Mouse (Mus musculus): ENCODE measurements around the gene Phlda1. TPM values are rescaled to one million over a fixed set of nuclear protein-coding genes. Genes with fewer than 3 reads are reported as not detected.

The Phlda1 gene
- polyA plus RNA-seq, 1 experiment from 2014 or later = 20.5 TPM

DNA sequence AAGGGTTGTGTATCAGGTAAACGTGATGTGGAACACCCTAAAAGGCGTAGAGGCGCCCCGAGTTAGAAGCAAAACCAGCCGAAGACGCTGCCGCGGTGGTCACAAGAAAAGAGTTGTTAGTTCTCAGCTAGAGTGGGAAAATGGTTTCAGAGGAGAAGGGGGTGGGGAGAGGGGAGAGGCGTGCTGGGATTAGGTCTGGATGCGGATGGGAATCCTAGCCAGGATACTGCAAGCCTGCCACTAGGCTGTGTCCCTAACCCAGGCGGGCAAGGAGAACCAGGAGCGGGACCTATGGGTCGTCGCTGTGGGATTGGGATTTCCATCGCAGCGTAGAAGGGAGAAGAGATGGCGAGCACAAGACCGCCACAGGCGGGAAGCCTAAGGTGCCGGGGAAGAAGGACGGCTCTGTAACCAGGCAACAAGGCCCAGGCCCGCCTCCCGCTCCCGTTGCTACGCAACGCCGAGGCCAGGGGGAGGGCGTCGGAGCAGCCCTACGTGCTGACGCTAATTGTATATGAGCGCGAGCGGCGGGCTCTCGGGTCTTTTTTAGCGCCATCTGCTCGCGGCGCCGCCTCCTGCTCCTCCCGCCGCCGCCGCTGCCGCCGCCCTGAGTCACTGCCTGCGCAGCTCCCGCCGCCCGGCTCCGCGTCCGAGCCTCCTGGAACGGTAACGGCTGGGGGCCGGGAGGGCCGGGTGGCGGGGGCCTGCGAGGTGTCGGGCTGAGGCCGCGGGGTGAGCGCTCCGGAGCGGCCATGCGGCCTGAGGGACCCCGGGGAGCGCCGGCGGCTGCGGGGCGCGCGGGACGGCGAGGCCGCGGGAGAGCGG, 33.2 kb upstream of the Phlda1 start, which contains the start of gene Nap1l1:
TSS of gene Nap1l1 (plus strand) at position 538 of the 825 bp plus-strand sequence.
- H3K27ac ChIP-seq (ENCODE audit: low read depth, low read length) = peak within 1 kb of the TSS; percentile 98
- peaks cover 22% of the 10 kb centered on the region for H3K4me1 ChIP-seq (ENCODE audit: control insufficient read depth, insufficient read depth, low read length)
- peak within 1 kb of the TSS; percentile 97 for H3K9ac ChIP-seq (ENCODE audit: low read length)
- H3K4me2 ChIP-seq (ENCODE audit: low read length) = peak within 1 kb of the TSS; percentile 64
- H3K4me3 ChIP-seq (ENCODE audit: low read depth, low read length) = peak within 1 kb of the TSS; percentile 95
- WGBS = under 1% methylated on average over 72 of the region's 80 CpGs
- H3K9me3 ChIP-seq (replicated peaks; ENCODE audit: control insufficient read depth, low read length) = no peaks in the 10 kb centered on the region
- H3K36me3 ChIP-seq (ENCODE audit: control insufficient read depth, insufficient read depth, low read length) = no peaks in the 10 kb centered on the region
- ATAC-seq (peak; percentile 100), DNase-seq (ENCODE audit: low spot score) (peak; percentile 99)
- H3K27me3 ChIP-seq (replicated peaks; ENCODE audit: control insufficient read depth, insufficient read depth, low read length) = no peaks in the 10 kb centered on the region

DNA sequence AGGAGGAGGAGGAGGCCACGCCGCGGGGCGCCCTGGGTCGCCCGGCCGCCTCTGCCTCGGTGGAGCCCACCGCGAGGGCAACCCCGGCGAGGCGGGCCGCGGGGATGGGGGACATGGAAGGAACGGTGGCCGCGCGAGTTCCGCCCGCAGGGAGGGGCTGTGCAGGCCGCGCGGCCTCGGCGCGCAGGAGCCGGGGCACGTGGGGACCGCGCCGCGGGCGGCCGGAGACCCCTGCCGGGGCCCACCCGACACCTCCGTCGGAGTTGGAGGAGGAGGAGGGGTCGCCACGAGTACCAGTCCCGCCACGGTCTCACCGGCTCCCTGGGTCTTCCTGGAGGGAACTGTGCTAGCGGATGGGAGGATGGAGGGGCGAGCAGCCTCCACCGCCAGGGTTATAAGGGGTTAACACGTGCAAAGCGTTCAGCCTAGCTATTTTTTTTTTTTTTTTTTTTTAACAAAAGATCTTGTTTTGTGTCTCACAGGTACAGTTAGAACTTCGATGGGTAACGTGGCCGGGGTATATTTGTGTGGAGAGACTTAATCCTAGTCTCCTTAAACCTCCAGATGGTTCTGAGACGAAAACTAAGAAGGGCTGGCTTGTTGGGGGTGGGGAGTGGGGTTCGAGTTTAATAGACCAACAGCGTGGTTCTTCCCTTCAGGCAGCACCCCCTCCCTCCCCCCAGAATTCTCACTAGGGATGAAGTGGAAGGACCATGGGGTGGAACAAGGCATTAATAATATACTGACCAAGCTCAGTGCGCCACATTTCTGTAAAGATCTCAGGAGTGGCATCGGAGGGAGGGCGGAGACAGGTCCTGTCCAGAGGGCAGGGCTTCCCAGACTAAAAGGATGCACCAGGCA, 32.3 kb upstream of the Phlda1 start:
- WGBS = under 1% methylated on average over 54 of the region's 58 CpGs
- ATAC-seq = peak; percentile 70
- peak overlapping the region; percentile 98 for H3K27ac ChIP-seq (ENCODE audit: low read depth, low read length)

DNA sequence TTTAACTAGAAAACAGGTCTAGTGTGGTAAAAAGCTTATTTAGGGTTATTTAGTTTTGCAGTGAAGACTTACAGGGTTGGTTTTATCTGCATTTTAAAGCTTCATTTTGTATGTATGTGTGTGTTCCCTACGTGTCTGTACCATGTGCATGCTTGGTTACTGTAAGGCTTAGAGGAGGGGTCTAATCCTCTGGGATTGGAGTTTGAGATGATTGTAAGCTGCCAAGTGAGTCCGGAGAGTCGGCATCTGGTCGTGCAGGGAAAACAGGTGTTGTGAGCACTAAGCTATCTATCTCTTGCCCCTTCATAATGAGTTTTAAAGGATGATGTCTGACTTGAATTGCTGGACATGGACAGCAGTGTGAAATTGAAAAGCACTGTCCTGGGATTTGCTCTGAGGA, 29.8 kb upstream of the Phlda1 start:
- WGBS = 45% methylated on average over 4 of the region's 4 CpGs

More for the DNA sequence above, 32.3 kb upstream of the Phlda1 start:
- Histone ChIP-seq H3K36me3 (ENCODE audit: control insufficient read depth, insufficient read depth, low read length) (no peaks in the 10 kb centered on the region), H3K27me3 (replicated peaks; ENCODE audit: control insufficient read depth, insufficient read depth, low read length) (no peaks in the 10 kb centered on the region), H3K4me2 (ENCODE audit: low read length) (peak overlapping the region; percentile 64), H3K4me1 (ENCODE audit: control insufficient read depth, insufficient read depth, low read length) (peaks cover 22% of the 10 kb centered on the region), H3K4me3 (ENCODE audit: low read depth, low read length) (peak overlapping the region; percentile 95), H3K9ac (ENCODE audit: low read length) (peak overlapping the region; percentile 97), H3K9me3 (replicated peaks; ENCODE audit: control insufficient read depth, low read length) (no peaks in the 10 kb centered on the region)
- peak; percentile 66 for DNase-seq (ENCODE audit: low spot score)

DNA sequence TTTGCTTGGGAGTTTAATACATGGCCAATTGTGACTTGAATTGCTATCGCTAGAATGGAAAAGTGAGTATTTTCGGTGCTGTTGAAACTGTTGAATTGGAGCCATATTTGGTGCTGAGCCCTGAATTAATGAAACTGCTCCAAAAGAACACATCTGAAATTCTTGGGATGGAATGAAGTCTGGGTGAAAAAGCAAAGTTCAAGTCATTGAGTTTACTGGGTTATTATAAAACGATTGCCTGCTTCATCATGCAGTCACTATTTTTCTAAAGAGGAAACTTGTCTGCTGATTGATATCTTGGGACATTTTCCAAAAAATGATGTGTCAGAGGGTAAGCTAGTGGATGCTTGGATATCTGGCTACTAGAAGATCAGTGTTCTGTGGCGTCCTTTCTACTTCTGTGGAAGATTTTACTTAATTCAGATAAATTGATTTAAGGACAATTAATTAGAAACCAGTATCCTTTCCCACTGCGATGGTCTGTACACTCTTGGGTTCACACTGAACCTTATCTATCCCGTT, 29.0 kb upstream of the Phlda1 start:
- Histone ChIP-seq H3K9ac (ENCODE audit: low read length) (no peak overlapping the region), H3K4me3 (ENCODE audit: low read depth, low read length) (no peak overlapping the region), H3K4me2 (ENCODE audit: low read length) (0 out of 2 replicates have a peak overlapping the region, but pooled peaks have one; percentile 34), H3K4me1 (ENCODE audit: control insufficient read depth, insufficient read depth, low read length) (peaks cover 22% of the 10 kb centered on the region), H3K27me3 (replicated peaks; ENCODE audit: control insufficient read depth, insufficient read depth, low read length) (no peaks in the 10 kb centered on the region), H3K36me3 (ENCODE audit: control insufficient read depth, insufficient read depth, low read length) (peaks cover 10% of the 10 kb centered on the region; the same call in 1 of the 2 replicates), H3K27ac (ENCODE audit: low read depth, low read length) (no peak overlapping the region), H3K9me3 (replicated peaks; ENCODE audit: control insufficient read depth, low read length) (no peaks in the 10 kb centered on the region)
- 81% methylated on average over 6 of the region's 6 CpGs for WGBS
- DNase-seq (ENCODE audit: low spot score) = no peak
- no peak for ATAC-seq

More for the DNA sequence above, 29.8 kb upstream of the Phlda1 start:
- no peak for DNase-seq (ENCODE audit: low spot score)
- Histone ChIP-seq H3K36me3 (ENCODE audit: control insufficient read depth, insufficient read depth, low read length) (peaks cover 2% of the 10 kb centered on the region; the same call in 1 of the 2 replicates), H3K27ac (ENCODE audit: low read depth, low read length) (no peak overlapping the region), H3K9ac (ENCODE audit: low read length) (peak overlapping the region; percentile 40; the same call in 1 of the 2 replicates), H3K4me2 (ENCODE audit: low read length) (peak overlapping the region; percentile 34), H3K27me3 (replicated peaks; ENCODE audit: control insufficient read depth, insufficient read depth, low read length) (no peaks in the 10 kb centered on the region), H3K4me1 (ENCODE audit: control insufficient read depth, insufficient read depth, low read length) (peaks cover 25% of the 10 kb centered on the region), H3K4me3 (ENCODE audit: low read depth, low read length) (no peak overlapping the region), H3K9me3 (replicated peaks; ENCODE audit: control insufficient read depth, low read length) (no peaks in the 10 kb centered on the region)
- no peak for ATAC-seq

DNA sequence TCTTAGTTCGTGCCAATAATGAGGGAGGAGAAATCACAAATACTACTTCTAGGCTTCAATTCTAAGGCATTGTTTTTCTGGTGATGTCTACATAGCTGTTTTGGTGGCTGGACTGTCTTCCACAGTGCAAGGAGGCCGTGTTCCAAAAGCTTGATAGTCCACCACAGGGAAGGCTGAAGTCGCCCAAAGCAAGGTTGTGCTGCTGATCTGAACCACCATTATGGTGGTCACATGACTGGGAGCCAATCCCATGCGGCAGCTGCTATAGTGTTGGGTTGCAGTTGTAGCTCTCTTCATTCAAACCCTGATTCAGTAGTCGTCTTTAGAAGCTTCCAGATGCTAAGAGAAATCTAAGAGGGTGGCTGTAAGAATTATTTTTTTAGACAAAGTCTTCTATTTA, 26.5 kb upstream of the Phlda1 start:
- no peak overlapping the region for H3K4me2 ChIP-seq (ENCODE audit: low read length)
- peaks cover 21% of the 10 kb centered on the region for H3K4me1 ChIP-seq (ENCODE audit: control insufficient read depth, insufficient read depth, low read length)
- no peaks in the 10 kb centered on the region for H3K27me3 ChIP-seq (replicated peaks; ENCODE audit: control insufficient read depth, insufficient read depth, low read length)
- H3K36me3 ChIP-seq (ENCODE audit: control insufficient read depth, insufficient read depth, low read length) = peaks cover 34% of the 10 kb centered on the region
- 71% methylated on average over 5 of the region's 5 CpGs for WGBS
- H3K9me3 ChIP-seq (replicated peaks; ENCODE audit: control insufficient read depth, low read length) = no peaks in the 10 kb centered on the region
- H3K27ac ChIP-seq (ENCODE audit: low read depth, low read length) = no peak overlapping the region
- DNase-seq (ENCODE audit: low spot score) (no peak), ATAC-seq (no peak)
- no peak overlapping the region for H3K4me3 ChIP-seq (ENCODE audit: low read depth, low read length)
- H3K9ac ChIP-seq (ENCODE audit: low read length) = no peak overlapping the region

DNA sequence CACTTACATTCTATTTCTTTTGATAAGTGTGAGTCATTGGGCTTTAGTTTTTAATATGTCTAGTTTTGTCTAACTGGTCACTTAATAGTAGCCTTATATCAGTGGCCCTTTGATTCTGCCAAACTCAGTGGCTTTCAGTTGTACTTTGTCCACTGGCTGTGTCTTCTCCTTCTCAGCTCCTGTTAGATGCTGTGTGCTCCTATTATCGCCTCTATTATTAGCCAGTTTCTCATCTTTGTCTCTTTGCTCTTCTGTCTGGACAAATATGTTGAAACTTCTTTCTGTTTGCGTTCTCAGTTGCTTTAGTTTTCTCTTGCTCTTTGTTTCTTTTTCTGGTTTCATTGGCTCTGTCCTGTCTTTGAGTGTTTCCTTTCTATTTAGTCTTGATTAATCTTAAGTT, 23.4 kb upstream of the Phlda1 start:
- Histone ChIP-seq H3K9me3 (replicated peaks; ENCODE audit: control insufficient read depth, low read length) (no peaks in the 10 kb centered on the region), H3K36me3 (ENCODE audit: control insufficient read depth, insufficient read depth, low read length) (peaks cover 59% of the 10 kb centered on the region), H3K27ac (ENCODE audit: low read depth, low read length) (no peak overlapping the region), H3K9ac (ENCODE audit: low read length) (no peak overlapping the region), H3K4me2 (ENCODE audit: low read length) (no peak overlapping the region), H3K27me3 (replicated peaks; ENCODE audit: control insufficient read depth, insufficient read depth, low read length) (no peaks in the 10 kb centered on the region), H3K4me1 (ENCODE audit: control insufficient read depth, insufficient read depth, low read length) (0 out of 2 replicates have a peak, but pooled peaks cover 4% of the 10 kb centered on the region), H3K4me3 (ENCODE audit: low read depth, low read length) (no peak overlapping the region)
- 90% methylated on average over 2 of the region's 2 CpGs for WGBS
- ATAC-seq (no peak), DNase-seq (ENCODE audit: low spot score) (no peak)

DNA sequence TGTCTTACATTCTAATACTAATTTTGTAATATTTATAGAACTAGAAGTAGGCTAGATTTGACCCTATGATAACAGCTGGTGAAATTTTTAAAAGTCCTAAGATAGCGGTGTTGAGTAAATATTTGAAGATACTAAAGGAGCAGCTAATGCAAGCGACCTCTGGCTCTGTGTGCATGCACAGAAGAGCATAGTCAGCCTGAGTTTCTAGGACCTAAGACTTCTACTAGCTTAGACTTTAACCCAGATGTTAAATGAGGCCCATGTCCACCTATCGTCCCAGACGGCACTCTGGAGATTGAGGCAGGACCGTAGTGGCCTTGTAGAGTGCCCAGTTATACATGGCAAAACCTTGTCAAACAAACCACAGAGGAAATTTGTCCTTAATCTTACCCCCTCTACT, 22.0 kb upstream of the Phlda1 start:
- 0 out of 2 replicates have a peak, but pooled peaks cover 2% of the 10 kb centered on the region for H3K4me1 ChIP-seq (ENCODE audit: control insufficient read depth, insufficient read depth, low read length)
- DNase-seq (ENCODE audit: low spot score) = no peak
- no peak overlapping the region for H3K9ac ChIP-seq (ENCODE audit: low read length)
- no peaks in the 10 kb centered on the region for H3K9me3 ChIP-seq (replicated peaks; ENCODE audit: control insufficient read depth, low read length)
- no peak overlapping the region for H3K4me3 ChIP-seq (ENCODE audit: low read depth, low read length)
- no peak overlapping the region for H3K4me2 ChIP-seq (ENCODE audit: low read length)
- H3K27ac ChIP-seq (ENCODE audit: low read depth, low read length) = no peak overlapping the region
- no peak for ATAC-seq
- H3K36me3 ChIP-seq (ENCODE audit: control insufficient read depth, insufficient read depth, low read length) = peaks cover 72% of the 10 kb centered on the region
- H3K27me3 ChIP-seq (replicated peaks; ENCODE audit: control insufficient read depth, insufficient read depth, low read length) = no peaks in the 10 kb centered on the region
- 93% methylated on average over 5 of the region's 5 CpGs for WGBS

DNA sequence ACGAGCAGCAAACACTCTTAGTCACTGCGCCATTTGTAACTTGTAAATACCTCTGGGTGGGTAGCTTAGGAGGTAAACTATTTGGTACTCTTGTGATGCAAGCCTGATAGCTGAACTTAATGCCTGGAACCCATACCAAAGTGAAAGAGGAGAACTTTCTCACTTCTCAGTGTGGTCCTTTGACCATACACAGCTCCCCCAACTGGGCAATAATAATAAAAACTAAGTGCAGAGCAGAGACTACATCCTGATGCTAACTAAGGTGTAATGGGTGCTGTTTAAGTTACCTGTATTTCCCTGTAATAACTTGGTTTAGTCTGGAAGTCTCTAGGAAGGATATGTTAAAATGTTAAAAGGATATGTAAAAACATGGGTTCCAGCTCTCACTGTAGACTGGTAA, 17.3 kb upstream of the Phlda1 start:
- Histone ChIP-seq H3K4me3 (ENCODE audit: low read depth, low read length) (no peak overlapping the region), H3K4me1 (ENCODE audit: control insufficient read depth, insufficient read depth, low read length) (no peaks in the 10 kb centered on the region), H3K9ac (ENCODE audit: low read length) (no peak overlapping the region), H3K9me3 (replicated peaks; ENCODE audit: control insufficient read depth, low read length) (no peaks in the 10 kb centered on the region), H3K27ac (ENCODE audit: low read depth, low read length) (no peak overlapping the region), H3K27me3 (replicated peaks; ENCODE audit: control insufficient read depth, insufficient read depth, low read length) (no peaks in the 10 kb centered on the region), H3K36me3 (ENCODE audit: control insufficient read depth, insufficient read depth, low read length) (peaks cover 82% of the 10 kb centered on the region), H3K4me2 (ENCODE audit: low read length) (no peak overlapping the region)
- WGBS = 86% methylated on average over 2 of the region's 2 CpGs
- ATAC-seq = no peak
- DNase-seq (ENCODE audit: low spot score) = no peak

Data from forebrain, embryonic 14.5 days (tissue).